Mouse (Mus musculus) limb, embryonic 11.5 days (tissue): Measurements from ENCODE around the gene Samd8. TPM values are rescaled to one million over a fixed set of nuclear protein-coding genes. Genes with fewer than 3 reads are reported as not detected.

Experiments used
- ATAC-seq: fragments of 200-750 bp; cut with Nextera tagmentation; 2 replicates; pipeline ENCODE4 v1.8.0; 2017; ENCODE audit warnings: low read depth; ENCODE audit not compliant: insufficient number of reproducible peaks, low FRiP score, low TSS enrichment
- DNase-seq: peaks from one replicate; pipeline ENCODE4 v3.0.0-alpha.2; 2015; ENCODE audit warnings: low spot score
- H3K27ac ChIP-seq: fragments of 300-500 bp; sonication (generic); replicated peaks from 2 replicates; pipeline ENCODE4 v1.5.1; 2014; ENCODE audit warnings: low read depth, mild to moderate bottlenecking, low read length
- H3K27me3 ChIP-seq: fragments of 300-500 bp; sonication (generic); 2 replicates; pipeline ENCODE4 v1.6.1; 2014; ENCODE audit warnings: mild to moderate bottlenecking, low read length, mixed read lengths; ENCODE audit not compliant: control insufficient read depth, insufficient read depth
- H3K36me3 ChIP-seq: fragments of 300-500 bp; sonication (generic); 2 replicates; pipeline ENCODE4 v1.6.1; 2014; ENCODE audit warnings: mild to moderate bottlenecking, low read length, moderate library complexity, mixed read lengths; ENCODE audit not compliant: control insufficient read depth, insufficient read depth
- H3K4me1 ChIP-seq: fragments of 300-500 bp; sonication (generic); 2 replicates; pipeline ENCODE4 v1.6.1; 2014; ENCODE audit warnings: low read length, mixed read lengths; ENCODE audit not compliant: control insufficient read depth, insufficient read depth
- H3K4me2 ChIP-seq: fragments of 300-500 bp; sonication (generic); 2 replicates; pipeline ENCODE4 v1.6.1; 2014; ENCODE audit warnings: low read depth, mild to moderate bottlenecking, moderate library complexity; ENCODE audit not compliant: severe bottlenecking
- H3K4me3 ChIP-seq: fragments of 300-500 bp; sonication (generic); 2 replicates; pipeline ENCODE4 v1.5.1; 2014; ENCODE audit warnings: low read depth, low read length
- H3K9ac ChIP-seq: fragments of 300-500 bp; sonication (generic); 2 replicates; pipeline ENCODE4 v1.6.1; 2014; ENCODE audit warnings: mild to moderate bottlenecking, low read length
- H3K9me3 ChIP-seq: fragments of 300-500 bp; sonication (generic); 2 replicates; pipeline ENCODE4 v1.6.1; 2016; ENCODE audit warnings: low read length; ENCODE audit not compliant: control insufficient read depth
- WGBS: fragments of 180-500 bp; shearing (Covaris S2); extraction: QIAGEN DNeasy Blood & Tissue Kit; methylation state at CpG from one replicate; pipeline ENCODE4 v1.1.7; 2014; 5-methylcytosine and 5-hydroxymethylcytosine counted together
- polyA plus RNA-seq: library from polyadenylated mRNA; unstranded; fragments of >200 nt; fragmentation: Nextera tagmentation; extraction: Ambion mirVana; gene quantifications from 2 replicates; pipeline ENCODE4 v1.2.1, GENCODE M21; 2014

The Samd8 gene
- polyA plus RNA-seq, 1 experiment from 2014 or later, result 11.4 TPM

GRCm38 (mm10) chr14:21719646-21720383 is 30.5 kb upstream of the Samd8 start:
- H3K4me3 ChIP-seq, result no peak overlapping the region
- ATAC-seq, result no peak
- no peaks in the 10 kb centered on the region for H3K27me3 ChIP-seq
- H3K36me3 ChIP-seq, result no peaks in the 10 kb centered on the region
- no peak overlapping the region for H3K9ac ChIP-seq
- WGBS, result 28% methylated on average over 17 of the region's 17 CpGs
- peaks cover 7% of the 10 kb centered on the region for H3K4me1 ChIP-seq
- no peak overlapping the region for H3K27ac ChIP-seq
- no peaks in the 10 kb centered on the region for H3K9me3 ChIP-seq
- H3K4me2 ChIP-seq, result no peak overlapping the region
- no peak for DNase-seq

- Histone ChIP-seq H3K27ac (no peak overlapping the region), H3K9ac (no peak overlapping the region), H3K4me2 (no peak overlapping the region), H3K27me3 (no peaks in the 10 kb centered on the region), H3K4me1 (peaks cover 7% of the 10 kb centered on the region), H3K9me3 (no peaks in the 10 kb centered on the region), H3K36me3 (no peaks in the 10 kb centered on the region), H3K4me3 (no peak overlapping the region)
- 83% methylated on average over 4 of the region's 4 CpGs for WGBS
- DNase-seq (no peak), ATAC-seq (no peak)
Measured at GRCm38 (mm10) chr14:21720430-21721205, 29.7 kb upstream of the Samd8 start.

GRCm38 (mm10) chr14:21722021-21722698 is 28.2 kb upstream of the Samd8 start:
- Histone ChIP-seq H3K4me2 (no peak overlapping the region), H3K27ac (no peak overlapping the region), H3K4me1 (peaks cover 7% of the 10 kb centered on the region), H3K4me3 (no peak overlapping the region), H3K9ac (no peak overlapping the region), H3K9me3 (no peaks in the 10 kb centered on the region), H3K36me3 (no peaks in the 10 kb centered on the region), H3K27me3 (no peaks in the 10 kb centered on the region)
- no peak for DNase-seq
- 63% methylated on average over 8 of the region's 8 CpGs for WGBS
- ATAC-seq, result no peak

GRCm38 (mm10) chr14:21729031-21729732 is 21.1 kb upstream of the Samd8 start:
- ATAC-seq, result no peak
- H3K4me1 ChIP-seq, result no peaks in the 10 kb centered on the region
- no peaks in the 10 kb centered on the region for H3K9me3 ChIP-seq
- H3K36me3 ChIP-seq, result no peaks in the 10 kb centered on the region
- no peak overlapping the region for H3K9ac ChIP-seq
- DNase-seq, result no peak
- no peaks in the 10 kb centered on the region for H3K27me3 ChIP-seq
- no peak overlapping the region for H3K4me2 ChIP-seq
- H3K27ac ChIP-seq, result no peak overlapping the region
- WGBS, result 79% methylated on average over 6 of the region's 6 CpGs
- H3K4me3 ChIP-seq, result no peak overlapping the region

GRCm38 (mm10) chr14:21729936-21730335 is 20.4 kb upstream of the Samd8 start:
- no peak overlapping the region for H3K27ac ChIP-seq
- 91% methylated on average over 4 of the region's 4 CpGs for WGBS
- no peaks in the 10 kb centered on the region for H3K36me3 ChIP-seq
- no peak for ATAC-seq
- no peaks in the 10 kb centered on the region for H3K4me1 ChIP-seq
- H3K9me3 ChIP-seq, result no peaks in the 10 kb centered on the region
- no peak overlapping the region for H3K9ac ChIP-seq
- H3K4me2 ChIP-seq, result no peak overlapping the region
- H3K4me3 ChIP-seq, result no peak overlapping the region
- H3K27me3 ChIP-seq, result no peaks in the 10 kb centered on the region
- DNase-seq, result no peak

GRCm38 (mm10) chr14:21733131-21733905 is 17.0 kb upstream of the Samd8 start:
- Histone ChIP-seq H3K36me3 (no peaks in the 10 kb centered on the region), H3K9ac (no peak overlapping the region), H3K27me3 (no peaks in the 10 kb centered on the region), H3K4me2 (no peak overlapping the region), H3K4me3 (no peak overlapping the region), H3K27ac (no peak overlapping the region), H3K4me1 (no peaks in the 10 kb centered on the region), H3K9me3 (no peaks in the 10 kb centered on the region)
- DNase-seq (no peak), ATAC-seq (no peak)
- WGBS, result 91% methylated on average over 15 of the region's 15 CpGs

DNA sequence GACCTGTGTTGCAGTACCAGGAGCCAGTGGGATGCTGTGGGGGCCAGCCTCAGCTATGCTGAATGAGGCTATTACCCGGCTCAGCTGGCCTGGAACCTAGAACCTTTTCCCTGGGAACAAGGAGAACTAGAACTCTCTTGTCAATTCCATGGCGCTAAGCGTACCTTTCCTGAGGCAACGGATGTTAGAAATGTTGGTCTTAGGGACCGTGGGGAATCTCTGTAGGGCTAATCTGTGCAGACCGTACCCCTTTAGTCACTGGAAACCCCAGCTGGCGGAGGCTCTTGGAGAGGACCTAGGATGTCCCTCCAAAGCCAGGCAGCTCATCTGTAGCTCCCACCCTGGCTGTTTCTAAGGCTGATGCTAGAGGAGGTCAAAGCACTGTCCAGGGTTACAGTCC is 10.0 kb upstream of the Samd8 start:
- DNase-seq, result no peak
- Histone ChIP-seq H3K4me2 (no peak overlapping the region), H3K9me3 (no peaks in the 10 kb centered on the region), H3K4me1 (peaks cover 3% of the 10 kb centered on the region; the same call in 1 of the 2 replicates), H3K4me3 (no peak overlapping the region), H3K27me3 (no peaks in the 10 kb centered on the region), H3K9ac (no peak overlapping the region), H3K27ac (no peak overlapping the region), H3K36me3 (no peaks in the 10 kb centered on the region)
- no peak for ATAC-seq
- 93% methylated on average over 7 of the region's 7 CpGs for WGBS
